Mouse (Mus musculus) adrenal gland, postnatal 36 days (tissue): ENCODE data around the gene Lxn. TPM values are rescaled to one million over a fixed set of nuclear protein-coding genes. Genes with fewer than 3 reads are reported as not detected.

Experiments
- DNase-seq, 2 experiments: peaks; one replicate each; pipeline ENCODE4 v3.0.0; 2021; ENCODE audit warnings: mixed read lengths in 1 of 2
- total RNA-seq, 2 experiments: library from RNA; stranded (reverse); gene quantifications; 2 replicates each; pipeline ENCODE4 v1.2.3; 2021

The Lxn gene
- total RNA-seq, 2 experiments from 2014 or later, result 7.1 to 15.8 TPM

- DNase-seq, result no peak
Observed at GRCm38 (mm10) chr3:67462015-67462414, 1.7 kb downstream of the Lxn start.

GRCm38 (mm10) chr3:67459881-67460280 is 3.8 kb downstream of the Lxn start:
- no peak for DNase-seq

- no peak for DNase-seq
Observed at GRCm38 (mm10) chr3:67450601-67451210, 13.0 kb downstream of the Lxn start.

GRCm38 (mm10) chr3:67449660-67450059 is 14.1 kb downstream of the Lxn start:
- no peak for DNase-seq

- no peak for DNase-seq
Observed at GRCm38 (mm10) chr3:67447143-67447542, 16.6 kb downstream of the Lxn start.

- no peak for DNase-seq
Observed at GRCm38 (mm10) chr3:67434011-67434410, 29.7 kb downstream of the Lxn start.

GRCm38 (mm10) chr3:67429999-67430380 is 33.7 kb downstream of the Lxn start, which contains the start of gene Gfm1:
Gene Gfm1 (plus strand): TSS chr3:67430096.
- peak; percentile 92 to 93 for DNase-seq

- no peak for DNase-seq
Observed at GRCm38 (mm10) chr3:67429338-67429998, 34.3 kb downstream of the Lxn start.

Other genes starting within 250 kb of the Lxn start
- 1 to 10 TPM; 5.3 to 8.6 TPM for gene Mlf1, start 89.8 kb downstream of the Lxn start, total RNA-seq
- gene Gm17402, start 88.8 kb downstream of the Lxn start, total RNA-seq, result not detected
- gene Gfm1, start 33.8 kb downstream of the Lxn start, total RNA-seq, result 100 to 1,000 TPM; 102 to 108 TPM
- gene Rarres1, start 51.6 kb upstream of the Lxn start, total RNA-seq, result 1 to 10 TPM in 1 of 2 experiments, under 1 TPM in 1; 0.26 to 1.1 TPM
- gene Mfsd1, start 118.8 kb upstream of the Lxn start, total RNA-seq, result 10 to 100 TPM; 54.1 to 78.3 TPM